8 mouse cellular contexts compared by ENCODE assay signal in the genomic region with DNA sequence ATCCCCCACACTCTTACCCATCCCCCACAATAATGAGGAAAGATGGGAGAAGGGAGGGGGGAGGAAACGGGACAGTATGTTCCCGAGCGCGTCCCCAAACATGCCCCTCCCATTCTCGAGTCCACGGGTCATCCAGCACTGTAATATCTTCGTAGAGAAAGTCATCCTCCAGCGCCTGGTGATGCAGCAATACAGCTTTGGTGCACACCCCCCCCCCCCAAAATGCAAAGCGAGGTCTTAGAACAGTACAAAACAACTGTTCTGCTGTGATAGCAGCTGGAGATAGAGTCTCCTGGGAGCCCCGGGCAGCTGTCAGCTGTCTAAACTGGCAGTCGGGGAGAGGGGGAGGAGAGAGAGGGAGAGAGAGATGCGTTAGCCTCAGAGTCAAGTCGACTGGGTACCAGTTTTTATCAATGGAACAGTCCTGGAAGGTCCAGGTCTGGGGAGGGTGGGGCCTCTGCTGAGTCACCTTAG. TPM values are rescaled to one million over a fixed set of nuclear protein-coding genes. Genes with fewer than 3 reads are reported as not detected.
A peak's percentile ranks its signal among the peaks of the same experiment; 100 is the strongest.
DNase-seq lines count a peak whose midpoint lies in the region; ATAC-seq lines count a peak whose summit lies in the region.

No protein-coding gene starts in this region.

- peaks cover 5% of the 10 kb centered on the region; the same call in 1 of the 2 replicates for H3K4me1 ChIP-seq in neural tube, embryonic 15.5 days

- WGBS in neural tube, embryonic 15.5 days, result 24% methylated on average over 13 of the region's 13 CpGs

- no peak overlapping the region for H3K4me3 ChIP-seq in neural tube, embryonic 15.5 days (replicated peaks)

- H3K27ac ChIP-seq in neural tube, embryonic 15.5 days (replicated peaks), result no peak overlapping the region

- H3K9me3 ChIP-seq in neural tube, embryonic 15.5 days (replicated peaks), result no peaks in the 10 kb centered on the region

- H3K27me3 ChIP-seq in neural tube, embryonic 15.5 days (replicated peaks), result no peaks in the 10 kb centered on the region

- H3K4me2 ChIP-seq in neural tube, embryonic 15.5 days, result peak overlapping the region; percentile 37; the same call in 1 of the 2 replicates

- no peak overlapping the region for H3K9ac ChIP-seq in neural tube, embryonic 15.5 days (replicated peaks)

- H3K36me3 ChIP-seq in neural tube, embryonic 15.5 days, result no peaks in the 10 kb centered on the region

- DNase-seq in adrenal gland, postnatal 14 days, result peak; percentile 39
- DNase-seq in adrenal gland, adult 8-10 months, result no peak
- peak; percentile 74 to 75 for DNase-seq in spleen, postnatal 36 days (ENCODE audit: low spot score in 2 of 2)
- DNase-seq in spleen, adult 12 weeks (ENCODE audit: low spot score), result no peak
- peak; percentile 57 to 69 for DNase-seq in kidney, postnatal 4 days
- no peak for DNase-seq in left cerebral cortex, adult 18-20 months (ENCODE audit: low spot score in 2 of 2)
- no peak for DNase-seq in layer of hippocampus, postnatal 25 days (ENCODE audit: extremely low spot score in 1 of 2, low spot score in 1 of 2)

- no peak; the same call in 1 of the 2 replicates for ATAC-seq in neural tube, embryonic 15.5 days (ENCODE audit: low FRiP score)

RNA-seq across cellular contexts. Expression of gene Gm20431, which starts 11.0 kb away (rescaled TPM):
- 19.2 and 23.8 TPM in 2 replicates for total RNA-seq in adrenal gland, postnatal 14 days (2021)
- total RNA-seq in adrenal gland, adult 8-10 months (2022), result 10 to 100 TPM; 19.9 to 23.9 (median 22.1) TPM
- polyA plus RNA-seq in neural tube, embryonic 15.5 days (2015; fragmentation: Nextera tagmentation; extraction: Ambion mirVana), result 8.0 and 13.8 TPM in 2 replicates
- total RNA-seq in left cerebral cortex, adult 18-20 months (2021), result 10 to 100 TPM; 32.2 to 33.5 TPM
- 10 to 100 TPM; 51.0 to 51.3 TPM for total RNA-seq in layer of hippocampus, postnatal 25 days (2021)

RNA-seq across cellular contexts. Expression of gene Cebpb, which starts 16.5 kb away (rescaled TPM):
- 358 and 403 TPM in 2 replicates for total RNA-seq in adrenal gland, postnatal 14 days (2021)
- 100 to 1,000 TPM in 3 of 4 experiments, 10 to 100 TPM in 1; 91.8 to 623 (median 239) TPM for total RNA-seq in adrenal gland, adult 8-10 months (2022)
- 2.5 and 3.4 TPM in 2 replicates for polyA plus RNA-seq in neural tube, embryonic 15.5 days (2015; fragmentation: Nextera tagmentation; extraction: Ambion mirVana)
- 10 to 100 TPM; 15.9 to 17.3 TPM for total RNA-seq in left cerebral cortex, adult 18-20 months (2021)
- total RNA-seq in layer of hippocampus, postnatal 25 days (2021), result 10 to 100 TPM; 32.4 to 32.8 TPM

RNA-seq across cellular contexts. Expression of gene Tmem189, which starts 17.4 kb away (rescaled TPM):
- 30.7 and 37.5 TPM in 2 replicates for total RNA-seq in adrenal gland, postnatal 14 days (2021)
- 10 to 100 TPM; 25.5 to 32.1 (median 28.5) TPM for total RNA-seq in adrenal gland, adult 8-10 months (2022)
- 41.4 and 44.1 TPM in 2 replicates for polyA plus RNA-seq in neural tube, embryonic 15.5 days (2015; fragmentation: Nextera tagmentation; extraction: Ambion mirVana)
- 10 to 100 TPM; 43.3 to 44.4 TPM for total RNA-seq in left cerebral cortex, adult 18-20 months (2021)
- 10 to 100 TPM; 57.3 to 60.3 TPM for total RNA-seq in layer of hippocampus, postnatal 25 days (2021)

RNA-seq across cellular contexts. Expression of gene Ube2v1, which starts 40.4 kb away (rescaled TPM):
- 172 and 174 TPM in 2 replicates for total RNA-seq in adrenal gland, postnatal 14 days (2021)
- total RNA-seq in adrenal gland, adult 8-10 months (2022), result 100 to 1,000 TPM; 175 to 197 (median 191) TPM
- polyA plus RNA-seq in neural tube, embryonic 15.5 days (2015; fragmentation: Nextera tagmentation; extraction: Ambion mirVana), result 351 and 371 TPM in 2 replicates
- 100 to 1,000 TPM; 259 to 266 TPM for total RNA-seq in left cerebral cortex, adult 18-20 months (2021)
- 100 to 1,000 TPM; 213 to 235 TPM for total RNA-seq in layer of hippocampus, postnatal 25 days (2021)

Comparison
In these comparisons a context has a peak if more than half of its experiments do, and no peak if none do; other contexts are left out.
1. DNase-seq: peak in adrenal gland, postnatal 14 days (single experiment), spleen, postnatal 36 days (2 of 2) and kidney, postnatal 4 days (2 of 2); none in adrenal gland, adult 8-10 months (single experiment), spleen, adult 12 weeks (single experiment), left cerebral cortex, adult 18-20 months (0 of 2) and layer of hippocampus, postnatal 25 days (0 of 2).